Mouse (Mus musculus) lung, postnatal 0 days (tissue): ENCODE results near the gene Gm14180. TPM values are rescaled to one million over a fixed set of nuclear protein-coding genes. Genes with fewer than 3 reads are reported as not detected.
"Not testable (repeated sequence)": the region's sequence is repeated elsewhere in the genome, so short reads cannot be mapped to it uniquely, and the experiment has no call there.

Experiments used
- ATAC-seq: fragments of 200-750 bp; cut with Nextera tagmentation; 2 replicates; pipeline ENCODE4 v1.8.0; 2017; ENCODE audit warnings: moderate library complexity
- DNase-seq: peaks from one replicate; pipeline ENCODE4 v3.0.0-alpha.2; 2016; ENCODE audit warnings: low spot score
- H3K27ac ChIP-seq: fragments of 300-500 bp; sonication (generic); 2 replicates; pipeline ENCODE4 v1.5.1; 2014; ENCODE audit warnings: antibody characterized with exemption, mild to moderate bottlenecking, low read length, mixed read lengths
- H3K27me3 ChIP-seq: fragments of 300-500 bp; sonication (generic); replicated peaks from 2 replicates; pipeline ENCODE4 v1.6.1; 2014; ENCODE audit warnings: low read length, mixed read lengths; ENCODE audit not compliant: insufficient read depth
- H3K36me3 ChIP-seq: fragments of 300-500 bp; sonication (generic); 2 replicates; pipeline ENCODE4 v1.6.1; 2014; ENCODE audit warnings: low read length, mixed read lengths; ENCODE audit not compliant: insufficient read depth
- H3K4me1 ChIP-seq: fragments of 300-500 bp; sonication (generic); 2 replicates; pipeline ENCODE4 v1.6.1; 2014; ENCODE audit warnings: antibody characterized with exemption, low read depth, low read length, mixed read lengths; ENCODE audit not compliant: insufficient read depth
- H3K4me2 ChIP-seq: fragments of 300-500 bp; sonication (generic); replicated peaks from 2 replicates; pipeline ENCODE4 v1.6.1; 2014; ENCODE audit warnings: low read depth, mild to moderate bottlenecking, low read length, moderate library complexity, mixed read lengths
- H3K4me3 ChIP-seq: fragments of 300-500 bp; sonication (generic); 2 replicates; pipeline ENCODE4 v1.5.1; 2014; ENCODE audit warnings: low read depth, low read length
- H3K9ac ChIP-seq: fragments of 300-500 bp; sonication (generic); replicated peaks from 2 replicates; pipeline ENCODE4 v1.6.1; 2014; ENCODE audit warnings: low read depth, mild to moderate bottlenecking
- H3K9me3 ChIP-seq: fragments of 300-500 bp; sonication (generic); 2 replicates; pipeline ENCODE4 v1.6.1; 2016; ENCODE audit warnings: low read length, mixed read lengths
- CTCF ChIP-seq: IDR thresholded peaks from 2 replicates; pipeline ENCODE4 v1.5.1; 2016; ENCODE audit warnings: antibody characterized with exemption, mild to moderate bottlenecking
- EP300 ChIP-seq: IDR thresholded peaks from 2 replicates; pipeline ENCODE4 v1.6.1; 2016; ENCODE audit warnings: antibody characterized with exemption, mild to moderate bottlenecking, control low read depth
- WGBS: fragments of 180-500 bp; shearing (Covaris S2); extraction: QIAGEN DNeasy Blood & Tissue Kit; methylation state at CpG from one replicate; pipeline ENCODE4 v1.1.7; 2014; 5-methylcytosine and 5-hydroxymethylcytosine counted together
- polyA plus RNA-seq: library from polyadenylated mRNA; unstranded; fragments of >200 nt; fragmentation: Nextera tagmentation; extraction: Ambion mirVana; gene quantifications from 2 replicates; pipeline ENCODE4 v1.2.1, GENCODE M21; 2015

Gm14180 gene
- polyA plus RNA-seq = not detected in 2 replicates

- Histone ChIP-seq H3K27ac (no peak within 1 kb of the TSS), H3K4me2 (no peak within 1 kb of the TSS), H3K36me3 (no peaks in the 10 kb centered on the region), H3K9ac (no peak within 1 kb of the TSS), H3K4me1 (no peaks in the 10 kb centered on the region), H3K27me3 (no peaks in the 10 kb centered on the region), H3K4me3 (no peak within 1 kb of the TSS), H3K9me3 (no peaks in the 10 kb centered on the region)
- TF ChIP-seq EP300 (no peak), CTCF (no peak)
- DNase-seq (no peak), ATAC-seq (no peak)
- 54% methylated on average over 2 of the region's 2 CpGs for WGBS
These were observed at the start of gene Gm14180 for GRCm38 (mm10) chr11:99734190-99734589. TSS of gene Gm14180 (minus strand) at chr11:99734290.

- Histone ChIP-seq H3K27ac (no peak within 1 kb of the TSS), H3K27me3 (no peaks in the 10 kb centered on the region), H3K9me3 (no peaks in the 10 kb centered on the region), H3K4me3 (no peak within 1 kb of the TSS), H3K4me2 (no peak within 1 kb of the TSS), H3K9ac (no peak within 1 kb of the TSS), H3K4me1 (no peaks in the 10 kb centered on the region), H3K36me3 (no peaks in the 10 kb centered on the region)
- TF ChIP-seq CTCF (no peak), EP300 (no peak)
- no peak for ATAC-seq
- DNase-seq = no peak
- 90% methylated on average over 2 of the region's 2 CpGs for WGBS
These were observed 46.5 kb upstream of the Gm14180 start, which contains the start of gene Krtap4-8 for GRCm38 (mm10) chr11:99780604-99781003. TSS of gene Krtap4-8 (minus strand) at chr11:99780704.

- no peak overlapping the region for H3K4me3 ChIP-seq
- TF ChIP-seq CTCF = no peak
- no peak for TF ChIP-seq EP300
- ATAC-seq (no peak), DNase-seq (no peak)
- no peaks in the 10 kb centered on the region for H3K4me1 ChIP-seq
- no peaks in the 10 kb centered on the region for H3K36me3 ChIP-seq
- H3K4me2 ChIP-seq = no peak overlapping the region
- H3K27me3 ChIP-seq = no peaks in the 10 kb centered on the region
- no peaks in the 10 kb centered on the region for H3K9me3 ChIP-seq
- 66% methylated on average over 7 of the region's 7 CpGs for WGBS
- H3K27ac ChIP-seq = no peak overlapping the region
- H3K9ac ChIP-seq = no peak overlapping the region
These were observed 44.3 kb upstream of the Gm14180 start for GRCm38 (mm10) chr11:99778401-99778800.

GRCm38 (mm10) chr11:99772813-99773212, 38.7 kb upstream of the Gm14180 start, which contains the start of gene Gm11595:
TSS of gene Gm11595 (minus strand) at chr11:99772913.
- ATAC-seq, H3K9ac ChIP-seq, H3K36me3 ChIP-seq, H3K9me3 ChIP-seq, H3K27ac ChIP-seq, H3K4me1 ChIP-seq, H3K27me3 ChIP-seq, H3K4me2 ChIP-seq, DNase-seq, H3K4me3 ChIP-seq: not testable (repeated sequence)

GRCm38 (mm10) chr11:99768410-99768809, 34.3 kb upstream of the Gm14180 start:
- no peak for TF ChIP-seq CTCF
- no peak for TF ChIP-seq EP300
- no peaks in the 10 kb centered on the region for H3K9me3 ChIP-seq
- H3K4me3 ChIP-seq = no peak overlapping the region
- WGBS = 55% methylated on average over 2 of the region's 2 CpGs
- H3K36me3 ChIP-seq = no peaks in the 10 kb centered on the region
- no peak for ATAC-seq
- H3K27ac ChIP-seq = no peak overlapping the region
- no peak overlapping the region for H3K9ac ChIP-seq
- no peaks in the 10 kb centered on the region for H3K27me3 ChIP-seq
- no peak overlapping the region for H3K4me2 ChIP-seq
- no peaks in the 10 kb centered on the region for H3K4me1 ChIP-seq
- DNase-seq = no peak

GRCm38 (mm10) chr11:99758877-99759276, 24.8 kb upstream of the Gm14180 start:
- H3K4me1 ChIP-seq = no peaks in the 10 kb centered on the region
- 95% methylated on average over 1 of the region's 1 CpGs for WGBS
- no peak overlapping the region for H3K4me3 ChIP-seq
- H3K27me3 ChIP-seq = no peaks in the 10 kb centered on the region
- no peak for DNase-seq
- H3K9ac ChIP-seq = no peak overlapping the region
- no peaks in the 10 kb centered on the region for H3K36me3 ChIP-seq
- no peak overlapping the region for H3K4me2 ChIP-seq
- ATAC-seq = no peak
- no peaks in the 10 kb centered on the region for H3K9me3 ChIP-seq
- no peak overlapping the region for H3K27ac ChIP-seq
- no peak for TF ChIP-seq CTCF
- no peak for TF ChIP-seq EP300

GRCm38 (mm10) chr11:99743985-99744384, 9.9 kb upstream of the Gm14180 start:
- DNase-seq (peak; percentile 46), ATAC-seq (no peak; the same call in 1 of the 2 replicates)
- Histone ChIP-seq H3K4me1 (no peaks in the 10 kb centered on the region), H3K27me3 (no peaks in the 10 kb centered on the region), H3K36me3 (no peaks in the 10 kb centered on the region), H3K27ac (no peak overlapping the region), H3K4me2 (no peak overlapping the region), H3K9me3 (no peaks in the 10 kb centered on the region), H3K4me3 (no peak overlapping the region), H3K9ac (no peak overlapping the region)
- TF ChIP-seq EP300 (peak; percentile 95), CTCF (no peak)
- 38% methylated on average over 3 of the region's 3 CpGs for WGBS
